Comparison of ENCODE assay signal across 18 mouse cellular contexts in the genomic region with DNA sequence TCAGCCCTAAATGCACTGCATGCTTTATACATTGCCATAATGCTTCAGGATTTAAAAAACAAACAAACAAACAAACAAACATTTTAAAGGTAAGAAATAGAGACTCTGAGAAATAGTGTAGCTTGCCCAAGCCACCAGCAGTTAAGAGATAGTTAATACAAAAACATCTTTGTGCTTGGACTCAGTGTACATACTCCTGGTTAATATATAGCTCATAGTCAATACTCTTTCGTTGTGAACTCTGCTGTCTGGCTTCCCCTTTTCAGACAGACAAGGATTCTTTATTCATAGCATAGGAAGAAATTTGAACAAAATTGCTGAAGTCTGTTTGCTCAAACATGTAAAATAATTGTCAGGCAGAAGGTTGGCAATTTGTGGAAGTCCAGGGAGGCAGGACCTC.
DNase-seq lines count a peak whose midpoint lies in the region; ATAC-seq and TF ChIP-seq lines count a peak whose summit lies in the region.
"Had no signal": no experiment of that assay in that cellular context is flagged by ENCODE, and none has a peak within 500 bp of the region (broad histone marks: within the 10 kb centered on the region; RNA-seq: fewer than 3 reads in every experiment).

No protein-coding gene starts in this region.

- H3K9ac ChIP-seq in lung, embryonic 14.5 days: no peak overlapping the region
- no peak overlapping the region for H3K9ac ChIP-seq in stomach, embryonic 15.5 days
- no peak overlapping the region for H3K9ac ChIP-seq in stomach, postnatal 0 days (ENCODE audit: low read length)
- no peak overlapping the region for H3K9ac ChIP-seq in liver, embryonic 15.5 days
- H3K9ac ChIP-seq: embryonic facial prominence, embryonic 15.5 days; forebrain, embryonic 15.5 days; heart, embryonic 15.5 days had no signal

- TF ChIP-seq EP300 in stomach, postnatal 0 days (optimal IDR thresholded peaks at IDR 0.05): no peak

- 54% methylated on average over 1 of the region's 1 CpGs for WGBS in lung, embryonic 14.5 days
- 46% methylated on average over 1 of the region's 1 CpGs for WGBS in stomach, embryonic 15.5 days
- WGBS in stomach, postnatal 0 days: 29% methylated on average over 1 of the region's 1 CpGs
- 18% methylated on average over 1 of the region's 1 CpGs for WGBS in liver, embryonic 15.5 days (ENCODE audit: insufficient replicate concordance)

- H3K9me3 ChIP-seq in lung, embryonic 14.5 days (ENCODE audit: low read depth, low read length): no peaks in the 10 kb centered on the region
- no peaks in the 10 kb centered on the region for H3K9me3 ChIP-seq in stomach, embryonic 15.5 days
- no peaks in the 10 kb centered on the region for H3K9me3 ChIP-seq in stomach, postnatal 0 days (ENCODE audit: control insufficient read depth, low read length)
- H3K9me3 ChIP-seq in liver, embryonic 15.5 days (replicated peaks): no peaks in the 10 kb centered on the region
- H3K9me3 ChIP-seq: embryonic facial prominence, embryonic 15.5 days; forebrain, embryonic 15.5 days; heart, embryonic 15.5 days had no signal

- no peak for TF ChIP-seq CTCF in lung, embryonic 14.5 days (IDR thresholded peaks at IDR 0.05; ENCODE audit: low read depth)
- TF ChIP-seq CTCF in stomach, postnatal 0 days (IDR thresholded peaks at IDR 0.05; ENCODE audit: low read depth): no peak

- no peaks in the 10 kb centered on the region for H3K36me3 ChIP-seq in lung, embryonic 14.5 days (ENCODE audit: insufficient read depth)
- no peaks in the 10 kb centered on the region for H3K36me3 ChIP-seq in stomach, embryonic 15.5 days
- H3K36me3 ChIP-seq in stomach, postnatal 0 days (ENCODE audit: control insufficient read depth, insufficient read depth, low read length): no peaks in the 10 kb centered on the region
- H3K36me3 ChIP-seq in liver, embryonic 15.5 days (replicated peaks): no peaks in the 10 kb centered on the region
- H3K36me3 ChIP-seq: embryonic facial prominence, embryonic 15.5 days; forebrain, embryonic 15.5 days; heart, embryonic 15.5 days had no signal

- peaks cover 20% of the 10 kb centered on the region for H3K4me1 ChIP-seq in lung, embryonic 14.5 days (ENCODE audit: insufficient read depth)
- H3K4me1 ChIP-seq in stomach, embryonic 15.5 days: peaks cover 9% of the 10 kb centered on the region; the same call in 1 of the 2 replicates
- H3K4me1 ChIP-seq in stomach, postnatal 0 days (replicated peaks; ENCODE audit: control insufficient read depth, insufficient read depth): no peaks in the 10 kb centered on the region
- H3K4me1 ChIP-seq in liver, embryonic 15.5 days (replicated peaks): peaks cover 5% of the 10 kb centered on the region
- H3K4me1 ChIP-seq: embryonic facial prominence, embryonic 15.5 days; forebrain, embryonic 15.5 days had no signal

- ATAC-seq in lung, embryonic 14.5 days (ENCODE audit: insufficient read depth): no peak
- ATAC-seq in stomach, embryonic 15.5 days (ENCODE audit: insufficient read depth, low FRiP score, low read depth): no peak
- no peak for ATAC-seq in stomach, postnatal 0 days (ENCODE audit: low FRiP score, low TSS enrichment)
- ATAC-seq in liver, embryonic 15.5 days (ENCODE audit: insufficient read depth): peak; percentile 52; the same call in 1 of the 2 replicates
- ATAC-seq: forebrain, embryonic 15.5 days had no signal

- no peak for DNase-seq in lung, embryonic 14.5 days
- DNase-seq in lung, adult 18-20 months: no peak
- no peak for DNase-seq in stomach, postnatal 0 days (ENCODE audit: low spot score)
- peak; percentile 22 for DNase-seq in yolk sac, embryonic 10.5 days (ENCODE audit: low spot score)
- DNase-seq in cerebellum, adult 11 months: no peak
- DNase-seq in adrenal gland, postnatal 14 days: no peak
- DNase-seq: cerebellum, adult 8-10 months; embryo, embryonic 11 days; gastrocnemius, postnatal 10 days; heart, adult 2 months; heart, postnatal 14 days had no signal

- H3K4me2 ChIP-seq in lung, embryonic 14.5 days: no peak overlapping the region
- H3K4me2 ChIP-seq in stomach, embryonic 15.5 days: no peak overlapping the region
- H3K4me2 ChIP-seq in stomach, postnatal 0 days (replicated peaks; ENCODE audit: low read depth): no peak overlapping the region
- H3K4me2 ChIP-seq in liver, embryonic 15.5 days: no peak overlapping the region
- H3K4me2 ChIP-seq: embryonic facial prominence, embryonic 15.5 days; forebrain, embryonic 15.5 days; heart, embryonic 11.5 days; heart, embryonic 15.5 days had no signal

- no peak overlapping the region for H3K4me3 ChIP-seq in lung, embryonic 14.5 days (ENCODE audit: low read depth, low read length)
- H3K4me3 ChIP-seq in stomach, embryonic 15.5 days (replicated peaks): no peak overlapping the region
- H3K4me3 ChIP-seq in stomach, postnatal 0 days (ENCODE audit: low read depth, low read length): no peak overlapping the region
- H3K4me3 ChIP-seq in liver, embryonic 15.5 days (replicated peaks): no peak overlapping the region
- H3K4me3 ChIP-seq: embryonic facial prominence, embryonic 15.5 days; erythroblast, embryonic 14.5 days; forebrain, embryonic 15.5 days; heart, adult 2 months; heart, embryonic 15.5 days had no signal

- H3K27me3 ChIP-seq in lung, embryonic 14.5 days (ENCODE audit: insufficient read depth, low read length): no peaks in the 10 kb centered on the region
- no peaks in the 10 kb centered on the region for H3K27me3 ChIP-seq in stomach, embryonic 15.5 days (replicated peaks)
- H3K27me3 ChIP-seq in stomach, postnatal 0 days (ENCODE audit: control insufficient read depth, insufficient read depth, low read length): no peaks in the 10 kb centered on the region
- no peaks in the 10 kb centered on the region for H3K27me3 ChIP-seq in liver, embryonic 15.5 days
- H3K27me3 ChIP-seq: embryonic facial prominence, embryonic 15.5 days; forebrain, embryonic 15.5 days; heart, embryonic 15.5 days had no signal

- H3K27ac ChIP-seq in lung, embryonic 14.5 days (ENCODE audit: low read depth): peak overlapping the region; percentile 71
- 0 out of 2 replicates have a peak overlapping the region, but pooled peaks have one; percentile 60 for H3K27ac ChIP-seq in stomach, embryonic 15.5 days
- no peak overlapping the region for H3K27ac ChIP-seq in stomach, postnatal 0 days (replicated peaks)
- H3K27ac ChIP-seq in liver, embryonic 15.5 days (replicated peaks): peak overlapping the region; percentile 64
- H3K27ac ChIP-seq: embryonic facial prominence, embryonic 15.5 days; forebrain, embryonic 15.5 days; heart, adult 2 months; heart, embryonic 15.5 days had no signal
